Mouse (Mus musculus): Measurements from ENCODE around the gene Foxn1.

GRCm38 (mm10) chr11:78400936-78401335 is 14.6 kb upstream of the Foxn1 start:
- TF ChIP-seq POLR2A (IDR thresholded peaks at IDR 0.05; ENCODE audit: borderline replicate concordance, low read depth, low read length) (no peak), CTCF (IDR thresholded peaks at IDR 0.05; ENCODE audit: low read depth, low read length) (no peak)
